Mouse (Mus musculus) adrenal gland, adult 8-10 months (tissue): ENCODE measurements around the gene Pomt2. TPM values are rescaled to one million over a fixed set of nuclear protein-coding genes. Genes with fewer than 3 reads are reported as not detected.

Source experiments
- DNase-seq: peaks from one replicate; pipeline ENCODE4 v3.0.0; 2022
- total RNA-seq, 4 experiments: library from RNA; stranded (reverse); gene quantifications; 2 replicates each; pipeline ENCODE4 v1.2.4; 2022

Gene Pomt2
- total RNA-seq, 4 experiments from 2014 or later = 14.5 to 16.6 (median 15.7) TPM

- DNase-seq = no peak
Measured at GRCm38 (mm10) chr12:87127256-87127655, 20.5 kb downstream of the Pomt2 start.

- DNase-seq = no peak
Measured at GRCm38 (mm10) chr12:87121918-87122589, 25.7 kb downstream of the Pomt2 start.

- no peak for DNase-seq
Measured at GRCm38 (mm10) chr12:87107357-87107977, 40.3 kb downstream of the Pomt2 start.

GRCm38 (mm10) chr12:87104796-87105195 is 43.0 kb downstream of the Pomt2 start:
- DNase-seq = no peak

- DNase-seq = no peak
Measured at GRCm38 (mm10) chr12:87103471-87103870, 44.3 kb downstream of the Pomt2 start.

- no peak for DNase-seq
Measured at GRCm38 (mm10) chr12:87102165-87102631, 45.6 kb downstream of the Pomt2 start, which contains the start of gene Ngb. Ngb (minus strand) TSS chr12:87102539.

- DNase-seq = no peak
Measured at GRCm38 (mm10) chr12:87100331-87100730, 47.4 kb downstream of the Pomt2 start.

GRCm38 (mm10) chr12:87093671-87094070 is 54.1 kb downstream of the Pomt2 start:
- DNase-seq = no peak

- DNase-seq = no peak
Measured at GRCm38 (mm10) chr12:87093249-87093648, 54.5 kb downstream of the Pomt2 start.

GRCm38 (mm10) chr12:87091916-87092315 is 55.9 kb downstream of the Pomt2 start:
- no peak for DNase-seq

GRCm38 (mm10) chr12:87089701-87090100 is 58.1 kb downstream of the Pomt2 start:
- DNase-seq = no peak

GRCm38 (mm10) chr12:87089255-87089654 is 58.5 kb downstream of the Pomt2 start:
- DNase-seq = no peak

GRCm38 (mm10) chr12:87088331-87088730 is 59.4 kb downstream of the Pomt2 start:
- no peak for DNase-seq

- no peak for DNase-seq
Measured at GRCm38 (mm10) chr12:87087236-87087635, 60.5 kb downstream of the Pomt2 start.

GRCm38 (mm10) chr12:87082797-87083196 is 65.0 kb downstream of the Pomt2 start:
- no peak for DNase-seq

- no peak for DNase-seq
Measured at GRCm38 (mm10) chr12:87076610-87077009, 71.2 kb downstream of the Pomt2 start.

- no peak for DNase-seq
Measured at GRCm38 (mm10) chr12:87070520-87070919, 77.2 kb downstream of the Pomt2 start.

- DNase-seq = no peak
Measured at GRCm38 (mm10) chr12:87066429-87066828, 81.3 kb downstream of the Pomt2 start.

- no peak for DNase-seq
Measured at GRCm38 (mm10) chr12:87065446-87065845, 82.3 kb downstream of the Pomt2 start.

- peak; percentile 7 for DNase-seq
Measured at GRCm38 (mm10) chr12:87057066-87057465, 90.7 kb downstream of the Pomt2 start.
